In the genomic region with DNA sequence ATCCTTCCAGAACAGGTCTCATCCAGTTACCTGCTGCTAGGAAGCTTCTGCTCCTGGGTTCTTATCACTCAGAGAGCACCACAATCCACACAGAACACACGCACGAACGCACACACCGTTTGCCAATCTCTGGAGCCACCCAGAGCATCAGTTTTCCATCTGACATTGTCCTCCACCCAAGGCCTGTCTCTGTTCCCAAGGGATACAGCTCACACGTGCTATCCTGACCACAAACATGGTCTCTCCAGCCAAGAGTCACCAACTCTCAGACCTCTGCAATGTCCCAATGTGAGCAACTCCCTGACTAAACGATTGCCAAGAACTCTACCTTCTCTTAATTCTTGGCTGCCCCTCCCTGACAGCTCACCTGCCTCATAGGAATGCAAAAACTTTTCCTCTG, we compare ENCODE assay signal across 24 mouse cellular contexts.
"Had no signal": no experiment of that assay in that cellular context is flagged by ENCODE, and none has a peak within 500 bp of the region (broad histone marks: within the 10 kb centered on the region; RNA-seq: fewer than 3 reads in every experiment).

No protein-coding gene starts in this region.

- ATAC-seq: hindbrain, postnatal 0 days; intestine, embryonic 16.5 days; liver, embryonic 12.5 days had no signal

- H3K4me3 ChIP-seq: heart, adult 2 months; heart, embryonic 13.5 days; heart, embryonic 15.5 days; hindbrain, embryonic 13.5 days; hindbrain, embryonic 15.5 days; layer of hippocampus, adult 2 months; limb, embryonic 13.5 days; limb, embryonic 15.5 days; liver, embryonic 12.5 days had no signal

- H3K4me2 ChIP-seq: heart, embryonic 11.5 days; heart, embryonic 13.5 days; heart, embryonic 15.5 days; hindbrain, embryonic 13.5 days; hindbrain, embryonic 15.5 days; limb, embryonic 13.5 days; limb, embryonic 15.5 days; liver, embryonic 12.5 days had no signal

- H3K36me3 ChIP-seq: hindbrain, embryonic 13.5 days; hindbrain, embryonic 15.5 days had no signal

- H3K27me3 ChIP-seq: heart, embryonic 13.5 days; heart, embryonic 15.5 days; hindbrain, embryonic 13.5 days; hindbrain, embryonic 15.5 days; limb, embryonic 13.5 days; limb, embryonic 15.5 days; liver, embryonic 12.5 days had no signal

- H3K9me3 ChIP-seq: heart, embryonic 13.5 days; heart, embryonic 15.5 days; hindbrain, embryonic 13.5 days; hindbrain, embryonic 15.5 days; limb, embryonic 15.5 days; liver, embryonic 12.5 days had no signal

- H3K4me1 ChIP-seq: hindbrain, embryonic 13.5 days; hindbrain, embryonic 15.5 days; liver, embryonic 12.5 days had no signal

- DNase-seq: gastrocnemius, postnatal 14 days; gastrocnemius, postnatal 36 days; heart, adult 2 months; heart, postnatal 14 days; heart, postnatal 36 days; kidney, adult 11 months; kidney, adult 2 months; kidney, adult 9 months; kidney, postnatal 10 days; kidney, postnatal 25 days; kidney, postnatal 4 days; left cerebral cortex, postnatal 4 days had no signal

- H3K9ac ChIP-seq: heart, embryonic 13.5 days; heart, embryonic 15.5 days; hindbrain, embryonic 13.5 days; hindbrain, embryonic 15.5 days; limb, embryonic 13.5 days; limb, embryonic 15.5 days; liver, embryonic 12.5 days; liver, embryonic 14.5 days had no signal

- H3K27ac ChIP-seq: heart, adult 2 months; heart, embryonic 13.5 days; heart, embryonic 15.5 days; hindbrain, embryonic 13.5 days; hindbrain, embryonic 15.5 days; hindbrain, postnatal 0 days; layer of hippocampus, adult 2 months; limb, embryonic 13.5 days; limb, embryonic 15.5 days; liver, embryonic 12.5 days; liver, embryonic 14.5 days had no signal
